Mouse (Mus musculus): ENCODE results near the gene Slc10a7.

DNA sequence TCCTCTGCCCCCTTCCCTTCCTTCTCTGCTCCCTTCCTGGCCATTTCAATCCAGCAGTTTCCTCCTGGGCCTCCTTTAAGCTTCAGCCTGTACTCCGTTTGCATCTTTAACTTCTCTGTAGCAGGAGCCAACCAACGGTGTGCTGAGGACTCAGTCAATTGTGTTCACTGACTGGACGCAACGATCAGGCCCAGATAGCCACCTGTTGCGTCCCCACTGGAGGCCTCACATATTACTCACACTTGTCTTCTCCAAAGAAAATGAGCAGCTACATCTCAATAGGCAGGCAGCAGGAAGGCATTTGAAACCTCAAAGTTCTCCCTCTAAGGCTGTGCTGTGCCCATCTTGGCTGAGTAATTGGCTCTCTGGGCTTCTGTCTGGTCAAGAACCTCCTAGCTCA is 149.0 kb downstream of the Slc10a7 start:
- TF ChIP-seq POLR2A (IDR thresholded peaks at IDR 0.05; ENCODE audit: low read depth, low read length) (no peak), CTCF (IDR thresholded peaks at IDR 0.05; ENCODE audit: extremely low read depth, insufficient read length, insufficient replicate concordance, low read depth, low read length) (no peak)
